Mouse (Mus musculus) kidney, embryonic 14.5 days (tissue): ENCODE measurements around the gene Pdcd5. TPM values are rescaled to one million over a fixed set of nuclear protein-coding genes. Genes with fewer than 3 reads are reported as not detected.
A peak's percentile ranks its signal among the peaks of the same experiment; 100 is the strongest.

Source experiments
- ATAC-seq: fragments of 200-750 bp; cut with Nextera tagmentation; 2 replicates; pipeline ENCODE4 v1.8.0; 2017; ENCODE audit warnings: moderate number of reproducible peaks, mild to moderate bottlenecking, moderate TSS enrichment, moderate library complexity; ENCODE audit not compliant: low FRiP score, low TSS enrichment
- H3K27ac ChIP-seq: fragments of 300-500 bp; sonication (generic); 2 replicates; pipeline ENCODE4 v1.5.1; 2014; ENCODE audit warnings: low read depth, mild to moderate bottlenecking, low read length, moderate library complexity, mixed read lengths
- H3K27me3 ChIP-seq: fragments of 300-500 bp; sonication (generic); 2 replicates; pipeline ENCODE4 v1.6.1; 2014; ENCODE audit warnings: mild to moderate bottlenecking, low read length; ENCODE audit not compliant: control insufficient read depth, insufficient read depth
- H3K36me3 ChIP-seq: fragments of 300-500 bp; sonication (generic); 2 replicates; pipeline ENCODE4 v1.6.1; 2014; ENCODE audit warnings: low read length, mixed read lengths; ENCODE audit not compliant: control insufficient read depth, insufficient read depth
- H3K4me1 ChIP-seq: fragments of 300-500 bp; sonication (generic); 2 replicates; pipeline ENCODE4 v1.6.1; 2014; ENCODE audit warnings: low read length, mixed read lengths; ENCODE audit not compliant: control insufficient read depth, insufficient read depth
- H3K4me2 ChIP-seq: fragments of 300-500 bp; sonication (generic); replicated peaks from 2 replicates; pipeline ENCODE4 v1.6.1; 2014; ENCODE audit warnings: low read depth, mild to moderate bottlenecking, low read length
- H3K4me3 ChIP-seq: fragments of 300-500 bp; sonication (generic); 2 replicates; pipeline ENCODE4 v1.5.1; 2014; ENCODE audit warnings: mild to moderate bottlenecking, low read length
- H3K9ac ChIP-seq: fragments of 300-500 bp; sonication (generic); 2 replicates; pipeline ENCODE4 v1.6.1; 2014; ENCODE audit warnings: low read depth, mild to moderate bottlenecking, low read length, moderate library complexity
- H3K9me3 ChIP-seq: fragments of 300-500 bp; sonication (generic); 2 replicates; pipeline ENCODE4 v1.6.1; 2016; ENCODE audit warnings: low read length; ENCODE audit not compliant: control insufficient read depth
- WGBS: fragments of 180-500 bp; shearing (Covaris S2); extraction: QIAGEN DNeasy Blood & Tissue Kit; methylation state at CpG from one replicate; pipeline ENCODE4 v1.1.7; 2014; 5-methylcytosine and 5-hydroxymethylcytosine counted together
- polyA plus RNA-seq: library from polyadenylated mRNA; unstranded; fragments of >200 nt; fragmentation: Nextera tagmentation; extraction: Ambion mirVana; gene quantifications from 2 replicates; pipeline ENCODE4 v1.2.1, GENCODE M21; 2014

The Pdcd5 gene
- polyA plus RNA-seq, 1 experiment from 2014 or later: 288 TPM

- ATAC-seq: no peak
- 80% methylated on average over 11 of the region's 11 CpGs for WGBS
- no peak overlapping the region for H3K9ac ChIP-seq
- H3K4me1 ChIP-seq: no peaks in the 10 kb centered on the region; the same call in 1 of the 2 replicates
- H3K36me3 ChIP-seq: no peaks in the 10 kb centered on the region
- no peak overlapping the region for H3K4me2 ChIP-seq
- H3K9me3 ChIP-seq: 0 out of 2 replicates have a peak, but pooled peaks cover 5% of the 10 kb centered on the region
- no peak overlapping the region for H3K27ac ChIP-seq
- H3K27me3 ChIP-seq: no peaks in the 10 kb centered on the region
- no peak overlapping the region for H3K4me3 ChIP-seq
Measured at GRCm38 (mm10) chr7:35650716-35651410, 3.5 kb upstream of the Pdcd5 start.

- no peak overlapping the region for H3K4me2 ChIP-seq
- no peaks in the 10 kb centered on the region; the same call in 1 of the 2 replicates for H3K4me1 ChIP-seq
- H3K27ac ChIP-seq: no peak overlapping the region
- ATAC-seq: peak; percentile 54; the same call in 1 of the 2 replicates
- 45% methylated on average over 3 of the region's 3 CpGs for whole genome bisulfite sequencing
- H3K4me3 ChIP-seq: no peak overlapping the region
- no peak overlapping the region for H3K9ac ChIP-seq
- H3K27me3 ChIP-seq: no peaks in the 10 kb centered on the region
- H3K36me3 ChIP-seq: peaks cover 17% of the 10 kb centered on the region
- 0 out of 2 replicates have a peak, but pooled peaks cover 5% of the 10 kb centered on the region for H3K9me3 ChIP-seq
Measured at GRCm38 (mm10) chr7:35649071-35649470, 1.8 kb upstream of the Pdcd5 start.

DNA sequence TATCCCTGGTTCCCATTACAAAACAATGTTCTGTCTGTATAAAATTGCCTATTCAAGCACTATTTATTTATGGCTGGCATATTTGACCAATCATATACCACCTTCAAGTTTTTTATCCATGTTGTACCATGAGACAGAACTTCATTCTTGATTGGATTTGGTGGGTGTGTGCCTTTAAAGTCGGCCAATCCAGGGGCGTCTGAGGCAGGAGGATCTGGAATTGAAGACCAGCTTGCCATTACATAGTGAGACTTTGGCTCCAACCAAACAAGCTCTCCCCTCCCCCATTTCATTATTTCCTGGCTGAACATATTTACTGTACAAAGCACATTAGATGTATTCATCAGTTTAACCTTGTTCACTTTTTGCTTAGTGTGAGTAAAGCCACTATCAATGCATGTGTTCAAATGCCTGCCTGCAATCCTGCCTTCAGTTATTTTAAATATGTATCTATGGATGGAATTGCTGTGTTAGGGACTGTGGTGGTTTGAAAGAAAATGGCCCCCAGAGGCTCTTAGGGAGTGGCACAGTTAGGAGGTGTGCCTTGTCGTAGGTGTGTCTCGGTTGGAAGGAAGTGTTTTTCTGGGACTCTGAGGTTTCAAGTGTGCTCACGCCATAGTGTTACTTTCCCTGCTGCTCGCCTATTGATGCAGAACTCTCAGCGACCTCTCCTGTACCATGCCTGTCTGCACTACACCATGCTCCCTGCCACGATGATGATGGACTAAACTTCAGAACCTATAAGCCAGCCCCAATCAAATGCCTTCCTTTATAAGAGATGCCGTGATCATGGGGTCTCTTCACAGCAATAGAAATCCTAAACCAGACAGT is 1.1 kb upstream of the Pdcd5 start:
- H3K4me2 ChIP-seq: no peak overlapping the region
- peaks cover 23% of the 10 kb centered on the region for H3K36me3 ChIP-seq
- H3K4me3 ChIP-seq: no peak overlapping the region
- H3K4me1 ChIP-seq: no peaks in the 10 kb centered on the region; the same call in 1 of the 2 replicates
- no peak overlapping the region for H3K27ac ChIP-seq
- ATAC-seq: no peak
- no peaks in the 10 kb centered on the region for H3K27me3 ChIP-seq
- H3K9me3 ChIP-seq: 0 out of 2 replicates have a peak, but pooled peaks cover 5% of the 10 kb centered on the region
- WGBS: 60% methylated on average over 9 of the region's 9 CpGs
- no peak overlapping the region for H3K9ac ChIP-seq

- 5% methylated on average over 34 of the region's 34 CpGs for WGBS
- H3K4me2 ChIP-seq: peak overlapping the region; percentile 65
Measured at GRCm38 (mm10) chr7:35646317-35647081, 822 bp downstream of the Pdcd5 start.

DNA sequence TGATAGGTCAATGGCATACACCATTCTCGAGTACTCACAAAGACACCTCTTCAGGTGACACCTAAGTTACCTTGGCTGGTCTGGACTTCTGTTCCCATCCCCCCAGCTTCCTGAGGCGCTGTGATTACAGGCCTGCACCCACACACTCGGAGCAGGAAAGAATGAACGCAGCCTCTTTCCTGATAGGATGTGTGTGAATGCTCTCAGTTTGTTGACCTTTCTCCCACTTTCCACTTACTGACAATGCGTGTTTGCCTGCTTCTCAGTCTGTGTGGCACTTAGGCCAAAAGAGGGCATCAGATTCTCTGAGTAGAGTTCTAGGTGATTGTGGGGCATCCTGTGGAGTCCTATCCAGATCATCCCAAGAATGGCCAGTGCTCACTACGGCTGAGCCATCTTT is 7.2 kb downstream of the Pdcd5 start:
- Histone ChIP-seq H3K27ac (no peak overlapping the region), H3K27me3 (no peaks in the 10 kb centered on the region), H3K4me2 (no peak overlapping the region), H3K4me1 (no peaks in the 10 kb centered on the region), H3K4me3 (no peak overlapping the region), H3K9ac (no peak overlapping the region), H3K9me3 (no peaks in the 10 kb centered on the region), H3K36me3 (peaks cover 72% of the 10 kb centered on the region)
- ATAC-seq: no peak
- 80% methylated on average over 6 of the region's 6 CpGs for WGBS

More at GRCm38 (mm10) chr7:35646317-35647081, 822 bp downstream of the Pdcd5 start:
- H3K4me1 ChIP-seq: no peaks in the 10 kb centered on the region; the same call in 1 of the 2 replicates
- peak; percentile 67 for ATAC-seq
- peak overlapping the region; percentile 90 for H3K9ac ChIP-seq
- peak overlapping the region; percentile 99 for H3K4me3 ChIP-seq
- 0 out of 2 replicates have a peak, but pooled peaks cover 5% of the 10 kb centered on the region for H3K9me3 ChIP-seq
- peak overlapping the region; percentile 66 for H3K27ac ChIP-seq
- H3K36me3 ChIP-seq: peaks cover 40% of the 10 kb centered on the region
- no peaks in the 10 kb centered on the region for H3K27me3 ChIP-seq

- H3K4me2 ChIP-seq: no peak overlapping the region
- H3K4me3 ChIP-seq: no peak overlapping the region
- WGBS: 95% methylated on average over 9 of the region's 9 CpGs
- peaks cover 52% of the 10 kb centered on the region for H3K36me3 ChIP-seq
- ATAC-seq: no peak
- H3K9me3 ChIP-seq: no peaks in the 10 kb centered on the region
- no peaks in the 10 kb centered on the region for H3K4me1 ChIP-seq
- no peaks in the 10 kb centered on the region for H3K27me3 ChIP-seq
- no peak overlapping the region for H3K27ac ChIP-seq
- no peak overlapping the region for H3K9ac ChIP-seq
Measured at GRCm38 (mm10) chr7:35636874-35637273, 10.4 kb downstream of the Pdcd5 start.

- ATAC-seq: no peak
- 66% methylated on average over 6 of the region's 6 CpGs for WGBS
- Histone ChIP-seq H3K36me3 (peaks cover 50% of the 10 kb centered on the region), H3K9ac (no peak overlapping the region), H3K4me3 (no peak overlapping the region), H3K4me1 (no peaks in the 10 kb centered on the region), H3K4me2 (no peak overlapping the region), H3K27me3 (no peaks in the 10 kb centered on the region), H3K27ac (no peak overlapping the region), H3K9me3 (no peaks in the 10 kb centered on the region)
Measured at GRCm38 (mm10) chr7:35636229-35636628, 11.1 kb downstream of the Pdcd5 start.

DNA sequence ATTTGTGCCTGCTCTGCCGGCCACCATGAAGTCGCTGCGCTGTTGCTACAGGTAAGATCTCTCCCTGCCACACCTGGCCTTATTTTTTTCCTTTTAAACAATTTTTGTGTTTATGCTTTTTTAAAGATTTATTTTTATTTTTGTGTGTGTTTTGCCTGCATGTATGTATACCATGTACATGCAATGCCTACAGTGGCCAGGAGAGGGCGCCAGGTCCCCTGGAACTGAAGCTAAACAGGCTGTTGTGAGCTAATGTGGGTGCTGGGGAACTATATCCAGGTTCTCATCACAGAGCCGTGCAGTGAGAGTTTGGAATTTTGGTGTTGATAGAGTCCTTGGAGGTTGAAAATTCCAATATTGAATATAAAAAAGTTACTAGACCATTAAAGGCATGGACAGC is 18.8 kb downstream of the Pdcd5 start:
- no peaks in the 10 kb centered on the region for H3K9me3 ChIP-seq

More for the DNA sequence above, 18.8 kb downstream of the Pdcd5 start:
- Histone ChIP-seq H3K27me3 (no peaks in the 10 kb centered on the region), H3K4me2 (no peak overlapping the region), H3K4me1 (no peaks in the 10 kb centered on the region), H3K36me3 (peaks cover 53% of the 10 kb centered on the region), H3K4me3 (no peak overlapping the region), H3K27ac (no peak overlapping the region), H3K9ac (no peak overlapping the region)
- no peak for ATAC-seq
- 74% methylated on average over 5 of the region's 5 CpGs for WGBS
